Mouse (Mus musculus) liver, embryonic 13.5 days (tissue): Measurements from ENCODE around the gene Myh14. TPM values are rescaled to one million over a fixed set of nuclear protein-coding genes. Genes with fewer than 3 reads are reported as not detected.
A peak's percentile ranks its signal among the peaks of the same experiment; 100 is the strongest.

Experiments used
- ATAC-seq: fragments of 200-750 bp; cut with Nextera tagmentation; 2 replicates; pipeline ENCODE4 v1.8.0; 2017; ENCODE audit warnings: low read depth, mild to moderate bottlenecking, moderate number of reproducible peaks, moderate library complexity
- DNase-seq: peaks from one replicate; pipeline ENCODE4 v3.0.0; 2022
- H3K27ac ChIP-seq: fragments of 300-500 bp; sonication (generic); 2 replicates; pipeline ENCODE4 v1.5.1; 2015; ENCODE audit warnings: moderate library complexity, mild to moderate bottlenecking, inconsistent platforms
- H3K27me3 ChIP-seq: fragments of 300-500 bp; sonication (generic); 2 replicates; pipeline ENCODE4 v1.6.1; 2015; ENCODE audit warnings: mild to moderate bottlenecking, inconsistent platforms
- H3K36me3 ChIP-seq: fragments of 300-500 bp; sonication (generic); 2 replicates; pipeline ENCODE4 v1.6.1; 2015; ENCODE audit warnings: mild to moderate bottlenecking, inconsistent platforms
- H3K4me1 ChIP-seq: fragments of 300-500 bp; sonication (generic); replicated peaks from 2 replicates; pipeline ENCODE4 v1.6.1; 2015; ENCODE audit warnings: inconsistent platforms
- H3K4me2 ChIP-seq: fragments of 300-500 bp; sonication (generic); 2 replicates; pipeline ENCODE4 v1.6.1; 2015; ENCODE audit warnings: inconsistent platforms, mild to moderate bottlenecking, moderate library complexity
- H3K4me3 ChIP-seq: fragments of 300-500 bp; sonication (generic); replicated peaks from 2 replicates; pipeline ENCODE4 v1.5.1; 2015; ENCODE audit warnings: mild to moderate bottlenecking, inconsistent platforms
- H3K9ac ChIP-seq: fragments of 300-500 bp; sonication (generic); 2 replicates; pipeline ENCODE4 v1.6.1; 2015; ENCODE audit warnings: mild to moderate bottlenecking, inconsistent platforms
- H3K9me3 ChIP-seq: fragments of 300-500 bp; sonication (generic); replicated peaks from 2 replicates; pipeline ENCODE4 v1.6.1; 2016; ENCODE audit warnings: inconsistent platforms
- WGBS: fragments of 180-500 bp; shearing (Covaris S2); methylation state at CpG from one replicate; pipeline ENCODE4 v1.1.7; 2015; ENCODE audit not compliant: insufficient replicate concordance; 5-methylcytosine and 5-hydroxymethylcytosine counted together
- polyA plus RNA-seq: library from polyadenylated mRNA; unstranded; fragments of >200 nt; fragmentation: Nextera tagmentation; extraction: Ambion mirVana; gene quantifications from 2 replicates; pipeline ENCODE4 v1.2.1, GENCODE M21; 2015

The Myh14 gene
- polyA plus RNA-seq, 1 experiment from 2014 or later = 0.31 TPM

- H3K4me3 ChIP-seq = no peak overlapping the region
- no peak overlapping the region for H3K9ac ChIP-seq
- no peaks in the 10 kb centered on the region for H3K9me3 ChIP-seq
- no peak overlapping the region for H3K4me2 ChIP-seq
- no peaks in the 10 kb centered on the region for H3K36me3 ChIP-seq
- DNase-seq (no peak), ATAC-seq (no peak)
- no peaks in the 10 kb centered on the region for H3K4me1 ChIP-seq
- WGBS = 58% methylated on average over 8 of the region's 8 CpGs
- no peak overlapping the region for H3K27ac ChIP-seq
- peaks cover 19% of the 10 kb centered on the region for H3K27me3 ChIP-seq
These were observed 21.5 kb downstream of the Myh14 start for GRCm38 (mm10) chr7:44649094-44649610.

DNA sequence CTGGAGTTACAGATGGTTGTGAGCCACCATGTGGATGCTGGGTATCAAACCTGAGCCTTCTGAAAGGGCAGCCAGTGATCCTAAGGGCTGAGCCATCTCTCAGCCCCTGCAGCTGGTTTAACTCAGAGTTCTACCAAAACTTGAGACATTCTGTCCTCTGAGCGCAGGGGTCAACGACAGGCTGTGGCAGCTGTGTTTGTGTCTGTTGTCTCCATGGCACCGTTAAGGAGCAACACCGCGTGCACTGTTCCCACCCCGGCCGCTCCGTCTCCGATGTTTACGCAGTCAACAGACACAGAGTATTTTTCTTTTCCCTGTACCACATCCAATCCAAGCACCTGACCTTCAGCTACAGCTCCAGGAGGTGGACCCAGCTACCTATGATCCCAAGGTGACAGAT, 22.9 kb downstream of the Myh14 start:
- Histone ChIP-seq H3K9ac (no peak overlapping the region), H3K36me3 (no peaks in the 10 kb centered on the region), H3K4me1 (no peaks in the 10 kb centered on the region), H3K27me3 (peaks cover 21% of the 10 kb centered on the region), H3K27ac (no peak overlapping the region), H3K9me3 (no peaks in the 10 kb centered on the region), H3K4me2 (no peak overlapping the region), H3K4me3 (no peak overlapping the region)
- WGBS = 69% methylated on average over 10 of the region's 10 CpGs
- ATAC-seq = no peak
- no peak for DNase-seq

- DNase-seq (peak; percentile 16), ATAC-seq (no peak)
- 50% methylated on average over 7 of the region's 7 CpGs for WGBS
- no peaks in the 10 kb centered on the region for H3K4me1 ChIP-seq
- H3K9me3 ChIP-seq = no peaks in the 10 kb centered on the region
- no peak overlapping the region for H3K4me3 ChIP-seq
- peaks cover 23% of the 10 kb centered on the region for H3K27me3 ChIP-seq
- H3K36me3 ChIP-seq = no peaks in the 10 kb centered on the region
- no peak overlapping the region for H3K27ac ChIP-seq
- H3K4me2 ChIP-seq = no peak overlapping the region
- H3K9ac ChIP-seq = no peak overlapping the region
These were observed 23.5 kb downstream of the Myh14 start for GRCm38 (mm10) chr7:44647042-44647724.

DNA sequence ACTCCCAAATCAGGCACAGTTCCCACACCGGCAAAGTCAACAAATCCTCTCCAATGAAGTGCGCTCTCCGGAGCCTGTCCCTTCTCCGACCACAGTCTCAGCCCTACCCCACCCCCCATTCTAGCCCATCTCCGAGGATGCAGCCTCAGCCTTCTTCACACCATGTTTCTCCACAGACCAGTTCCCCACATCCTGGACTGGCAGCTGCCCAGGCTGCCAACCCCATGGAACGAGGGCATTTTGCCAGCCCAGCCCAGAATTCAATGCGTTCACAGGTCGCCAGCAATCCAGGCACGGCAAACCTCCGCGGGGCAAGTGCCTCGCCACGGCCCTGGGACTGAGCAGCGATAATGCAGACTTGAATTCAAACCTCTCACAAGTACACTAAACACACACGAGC, 24.7 kb downstream of the Myh14 start:
- H3K36me3 ChIP-seq = no peaks in the 10 kb centered on the region
- no peak overlapping the region for H3K4me2 ChIP-seq
- ATAC-seq (no peak), DNase-seq (no peak)
- H3K9ac ChIP-seq = no peak overlapping the region
- H3K4me1 ChIP-seq = no peaks in the 10 kb centered on the region
- H3K27ac ChIP-seq = no peak overlapping the region
- WGBS = 26% methylated on average over 15 of the region's 15 CpGs
- H3K9me3 ChIP-seq = no peaks in the 10 kb centered on the region
- no peak overlapping the region for H3K4me3 ChIP-seq
- H3K27me3 ChIP-seq = peaks cover 33% of the 10 kb centered on the region

- ATAC-seq = no peak
- WGBS = 60% methylated on average over 5 of the region's 5 CpGs
These were observed 25.4 kb downstream of the Myh14 start for GRCm38 (mm10) chr7:44645256-44645655.

DNA sequence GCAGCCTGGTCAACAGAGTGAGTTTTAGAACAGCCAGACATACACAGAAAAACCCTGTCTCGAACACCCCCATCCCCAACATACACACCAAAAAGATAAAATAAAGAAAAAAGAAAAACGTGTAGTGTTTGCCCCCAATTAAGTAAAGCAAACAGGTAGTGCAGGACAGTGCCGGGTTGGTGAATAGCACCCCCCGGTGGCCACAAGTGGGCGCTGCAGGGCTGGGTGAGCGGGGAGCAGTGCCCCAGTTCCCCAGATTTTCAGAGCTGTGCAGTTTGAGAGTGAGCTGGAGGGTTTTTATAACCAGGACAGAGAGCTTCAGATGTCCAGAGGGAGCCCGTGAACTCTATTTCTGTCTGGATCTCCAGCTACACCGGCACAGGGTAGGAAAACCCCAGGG, 28.8 kb downstream of the Myh14 start:
- Histone ChIP-seq H3K4me2 (no peak overlapping the region), H3K27ac (no peak overlapping the region), H3K9me3 (no peaks in the 10 kb centered on the region), H3K36me3 (no peaks in the 10 kb centered on the region), H3K9ac (no peak overlapping the region), H3K4me3 (no peak overlapping the region), H3K4me1 (peaks cover 7% of the 10 kb centered on the region), H3K27me3 (peaks cover 67% of the 10 kb centered on the region)
- no peak for ATAC-seq
- 16% methylated on average over 8 of the region's 8 CpGs for WGBS
- no peak for DNase-seq

More at GRCm38 (mm10) chr7:44645256-44645655, 25.4 kb downstream of the Myh14 start:
- Histone ChIP-seq H3K27me3 (peaks cover 40% of the 10 kb centered on the region), H3K9ac (no peak overlapping the region), H3K4me1 (no peaks in the 10 kb centered on the region), H3K27ac (no peak overlapping the region), H3K4me3 (no peak overlapping the region), H3K36me3 (no peaks in the 10 kb centered on the region), H3K9me3 (no peaks in the 10 kb centered on the region), H3K4me2 (no peak overlapping the region)
- DNase-seq = no peak

GRCm38 (mm10) chr7:44640843-44641605, 29.6 kb downstream of the Myh14 start:
- H3K9me3 ChIP-seq = no peaks in the 10 kb centered on the region
- H3K27ac ChIP-seq = no peak overlapping the region
- ATAC-seq = no peak
- 14% methylated on average over 25 of the region's 25 CpGs for WGBS
- peaks cover 7% of the 10 kb centered on the region for H3K4me1 ChIP-seq
- H3K4me3 ChIP-seq = no peak overlapping the region
- H3K9ac ChIP-seq = no peak overlapping the region
- no peak for DNase-seq
- no peaks in the 10 kb centered on the region for H3K36me3 ChIP-seq
- H3K4me2 ChIP-seq = 0 out of 2 replicates have a peak overlapping the region, but pooled peaks have one; percentile 26
- peaks cover 65% of the 10 kb centered on the region for H3K27me3 ChIP-seq

- ATAC-seq (no peak), DNase-seq (no peak)
- H3K9me3 ChIP-seq = no peaks in the 10 kb centered on the region
- H3K4me2 ChIP-seq = no peak overlapping the region
- H3K27ac ChIP-seq = no peak overlapping the region
- H3K9ac ChIP-seq = no peak overlapping the region
- no peak overlapping the region for H3K4me3 ChIP-seq
- H3K27me3 ChIP-seq = peaks cover 56% of the 10 kb centered on the region
- peaks cover 7% of the 10 kb centered on the region for H3K4me1 ChIP-seq
- 4% methylated on average over 16 of the region's 16 CpGs for WGBS
- H3K36me3 ChIP-seq = no peaks in the 10 kb centered on the region
These were observed 32.0 kb downstream of the Myh14 start for GRCm38 (mm10) chr7:44638663-44639062.

DNA sequence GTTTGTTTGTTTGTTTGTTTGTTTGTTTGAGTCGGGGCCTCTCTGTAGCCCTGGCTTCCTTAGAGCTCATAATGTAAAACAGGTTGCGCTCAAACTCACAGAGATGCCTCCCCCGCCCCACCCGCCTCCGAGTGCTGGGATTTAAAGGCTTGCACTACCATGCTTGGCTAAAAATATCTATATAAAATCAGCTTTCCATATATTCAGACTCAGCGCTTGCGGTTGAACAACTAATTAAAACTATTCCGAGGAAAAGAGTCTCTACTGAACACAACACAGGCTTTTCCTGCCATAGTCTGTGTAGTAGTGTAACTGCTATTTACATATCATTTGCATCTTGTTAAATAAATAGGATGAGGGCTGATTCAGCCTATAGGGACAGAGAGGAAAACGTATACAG, 34.0 kb downstream of the Myh14 start:
- no peak overlapping the region for H3K27ac ChIP-seq
- H3K9me3 ChIP-seq = no peaks in the 10 kb centered on the region
- no peak overlapping the region for H3K4me3 ChIP-seq
- no peak overlapping the region for H3K9ac ChIP-seq
- DNase-seq (no peak), ATAC-seq (no peak)
- no peaks in the 10 kb centered on the region for H3K36me3 ChIP-seq
- peaks cover 57% of the 10 kb centered on the region for H3K27me3 ChIP-seq
- WGBS = 64% methylated on average over 9 of the region's 9 CpGs
- H3K4me2 ChIP-seq = no peak overlapping the region
- peaks cover 7% of the 10 kb centered on the region for H3K4me1 ChIP-seq

DNA sequence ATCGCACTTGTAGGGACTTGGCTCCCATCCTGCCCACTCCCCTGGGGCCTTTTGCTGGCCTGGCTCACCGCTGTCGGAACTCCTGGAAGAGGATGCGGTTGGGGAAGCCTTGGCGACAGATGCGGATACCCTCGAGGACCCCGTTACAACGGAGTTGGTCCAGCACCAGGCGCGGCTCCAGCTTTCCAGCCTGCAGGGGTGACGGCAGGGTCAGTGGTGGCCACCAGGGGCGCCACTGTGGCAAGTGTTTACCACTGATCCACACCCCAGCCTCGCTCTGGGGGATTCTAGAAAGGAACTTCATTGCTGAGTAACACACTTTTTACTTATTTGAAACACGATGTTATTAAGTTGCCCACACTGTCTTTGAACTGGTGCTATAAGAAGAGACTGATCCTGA, 37.2 kb downstream of the Myh14 start:
- DNase-seq = no peak
- 16% methylated on average over 15 of the region's 15 CpGs for WGBS
- Histone ChIP-seq H3K27me3 (peaks cover 24% of the 10 kb centered on the region), H3K4me3 (no peak overlapping the region), H3K9ac (no peak overlapping the region), H3K4me2 (no peak overlapping the region), H3K27ac (no peak overlapping the region), H3K9me3 (no peaks in the 10 kb centered on the region), H3K36me3 (no peaks in the 10 kb centered on the region), H3K4me1 (no peaks in the 10 kb centered on the region)
- no peak for ATAC-seq

- H3K27ac ChIP-seq = no peak overlapping the region
- H3K9me3 ChIP-seq = no peaks in the 10 kb centered on the region
- no peak overlapping the region for H3K4me2 ChIP-seq
- H3K36me3 ChIP-seq = no peaks in the 10 kb centered on the region
- no peaks in the 10 kb centered on the region for H3K4me1 ChIP-seq
- no peak overlapping the region for H3K9ac ChIP-seq
- ATAC-seq (no peak), DNase-seq (no peak)
- peaks cover 19% of the 10 kb centered on the region for H3K27me3 ChIP-seq
- WGBS = 26% methylated on average over 13 of the region's 13 CpGs
- H3K4me3 ChIP-seq = no peak overlapping the region
These were observed 38.0 kb downstream of the Myh14 start for GRCm38 (mm10) chr7:44632676-44633075.
